In the genomic region with DNA sequence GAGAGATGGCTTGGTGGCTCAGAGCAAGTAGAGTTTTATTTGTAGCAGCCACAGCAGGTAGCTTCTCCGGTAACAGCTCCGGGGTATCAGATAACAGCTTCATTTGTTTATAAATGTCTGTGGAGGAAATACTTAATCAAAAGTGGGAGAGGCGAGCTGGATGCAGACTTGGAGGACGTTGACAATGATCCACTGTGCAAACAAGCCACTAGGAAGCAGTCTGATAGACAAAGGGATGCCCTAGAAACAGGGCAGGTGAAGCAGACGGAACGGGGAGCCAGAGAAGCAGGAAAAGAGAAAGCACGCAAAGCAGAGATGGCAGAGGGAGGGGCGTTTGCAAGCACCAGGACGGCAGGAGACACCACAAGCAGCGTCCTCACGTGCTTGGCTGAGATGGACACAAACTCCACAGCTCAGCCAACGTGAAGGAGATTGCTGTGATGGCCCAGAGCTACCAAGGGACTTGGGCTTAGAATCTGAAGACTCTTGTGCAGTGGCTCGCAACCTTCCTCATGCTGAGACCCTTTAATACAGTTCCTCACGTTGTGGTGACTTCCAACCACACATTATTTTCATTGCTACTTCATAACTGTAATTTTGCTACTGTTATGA, we compare ENCODE assay signal across 11 mouse cellular contexts. TPM values are rescaled to one million over a fixed set of nuclear protein-coding genes. Genes with fewer than 3 reads are reported as not detected.
DNase-seq lines count a peak whose midpoint lies in the region; ATAC-seq lines count a peak whose summit lies in the region.
"Had no signal": no experiment of that assay in that cellular context is flagged by ENCODE, and none has a peak within 500 bp of the region (broad histone marks: within the 10 kb centered on the region; RNA-seq: fewer than 3 reads in every experiment).

No protein-coding gene starts in this region.

- H3K9ac ChIP-seq in neural tube, embryonic 12.5 days = no peak overlapping the region
- H3K9ac ChIP-seq in intestine, embryonic 15.5 days = no peak overlapping the region
- no peak overlapping the region for H3K9ac ChIP-seq in stomach, embryonic 15.5 days
- H3K9ac ChIP-seq: liver, embryonic 13.5 days had no signal

- H3K4me2 ChIP-seq in neural tube, embryonic 12.5 days (replicated peaks) = peak overlapping the region; percentile 29
- H3K4me2 ChIP-seq in intestine, embryonic 15.5 days (replicated peaks) = peak overlapping the region; percentile 35
- H3K4me2 ChIP-seq in stomach, embryonic 15.5 days = peak overlapping the region; percentile 32
- H3K4me2 ChIP-seq: liver, embryonic 13.5 days had no signal

- 8% methylated on average over 14 of the region's 14 CpGs for WGBS in neural tube, embryonic 12.5 days
- WGBS in intestine, embryonic 15.5 days = 5% methylated on average over 14 of the region's 14 CpGs
- WGBS in stomach, embryonic 15.5 days = 7% methylated on average over 14 of the region's 14 CpGs

- no peak for ATAC-seq in neural tube, embryonic 12.5 days (ENCODE audit: low FRiP score, low read depth)
- ATAC-seq in intestine, embryonic 15.5 days = no peak
- ATAC-seq in stomach, embryonic 15.5 days (ENCODE audit: insufficient read depth, low FRiP score, low read depth) = no peak
- no peak for ATAC-seq in monocyte, adult 5-6 weeks (replicated peaks; ENCODE audit: insufficient number of reproducible peaks, low FRiP score, low TSS enrichment, poor library complexity, severe bottlenecking)

- no peak overlapping the region for H3K4me3 ChIP-seq in neural tube, embryonic 12.5 days
- no peak overlapping the region for H3K4me3 ChIP-seq in intestine, embryonic 15.5 days (replicated peaks)
- H3K4me3 ChIP-seq in stomach, embryonic 15.5 days (replicated peaks) = no peak overlapping the region
- H3K4me3 ChIP-seq: liver, embryonic 13.5 days had no signal

- H3K36me3 ChIP-seq in neural tube, embryonic 12.5 days = no peaks in the 10 kb centered on the region
- H3K36me3 ChIP-seq in intestine, embryonic 15.5 days = no peaks in the 10 kb centered on the region
- no peaks in the 10 kb centered on the region for H3K36me3 ChIP-seq in stomach, embryonic 15.5 days
- H3K36me3 ChIP-seq: liver, embryonic 13.5 days had no signal

- peak; percentile 15 for DNase-seq in embryo, embryonic 9.5 days (ENCODE audit: extremely low spot score)
- no peak for DNase-seq in embryo, embryonic 10.5 days (ENCODE audit: low spot score)
- DNase-seq in neural tube, embryonic 10.5 days (ENCODE audit: extremely low spot score, low spot score) = no peak
- no peak for DNase-seq in urinary bladder, postnatal 14 days (ENCODE audit: low spot score)
- DNase-seq: gastrocnemius, postnatal 36 days; liver, embryonic 13.5 days had no signal

- H3K27me3 ChIP-seq in neural tube, embryonic 12.5 days (replicated peaks) = peaks cover 27% of the 10 kb centered on the region
- H3K27me3 ChIP-seq in intestine, embryonic 15.5 days (replicated peaks) = peaks cover 11% of the 10 kb centered on the region
- H3K27me3 ChIP-seq in stomach, embryonic 15.5 days (replicated peaks) = peaks cover 12% of the 10 kb centered on the region; the same call in 1 of the 2 replicates

- H3K4me1 ChIP-seq in neural tube, embryonic 12.5 days = peaks cover 8% of the 10 kb centered on the region
- 0 out of 2 replicates have a peak, but pooled peaks cover 5% of the 10 kb centered on the region for H3K4me1 ChIP-seq in intestine, embryonic 15.5 days (replicated peaks)
- H3K4me1 ChIP-seq in stomach, embryonic 15.5 days = peaks cover 5% of the 10 kb centered on the region; the same call in 1 of the 2 replicates

- no peak overlapping the region; the same call in 1 of the 2 replicates for H3K27ac ChIP-seq in neural tube, embryonic 12.5 days
- no peak overlapping the region for H3K27ac ChIP-seq in intestine, embryonic 15.5 days
- no peak overlapping the region for H3K27ac ChIP-seq in stomach, embryonic 15.5 days
- H3K27ac ChIP-seq: liver, embryonic 13.5 days had no signal

- H3K9me3 ChIP-seq in neural tube, embryonic 12.5 days = no peaks in the 10 kb centered on the region
- no peaks in the 10 kb centered on the region for H3K9me3 ChIP-seq in intestine, embryonic 15.5 days
- no peaks in the 10 kb centered on the region for H3K9me3 ChIP-seq in stomach, embryonic 15.5 days
- H3K9me3 ChIP-seq: liver, embryonic 13.5 days had no signal

RNA-seq across cellular contexts. Expression of a gene that starts 21.3 kb away (rescaled TPM):
- polyA plus RNA-seq in neural tube, embryonic 12.5 days (2016; fragmentation: Nextera tagmentation; extraction: Ambion mirVana) = 2.7 and 3.1 TPM in 2 replicates
- polyA plus RNA-seq in intestine, embryonic 15.5 days (2015; fragmentation: Nextera tagmentation; extraction: Ambion mirVana) = 0.13 and 0.24 TPM in 2 replicates
- 0.14 and 0.34 TPM in 2 replicates for polyA plus RNA-seq in stomach, embryonic 15.5 days (2015; fragmentation: Nextera tagmentation; extraction: Ambion mirVana)
- not detected in 3 replicates for total RNA-seq in monocyte, adult 5-6 weeks (2017)
- total RNA-seq: gastrocnemius, postnatal 36 days had no signal
- polyA plus RNA-seq: C2C12 had no signal

RNA-seq across cellular contexts. Expression of a gene that starts 27.8 kb away (rescaled TPM):
- polyA plus RNA-seq in neural tube, embryonic 12.5 days (2016; fragmentation: Nextera tagmentation; extraction: Ambion mirVana) = not detected in 2 replicates
- not detected in 2 replicates for polyA plus RNA-seq in intestine, embryonic 15.5 days (2015; fragmentation: Nextera tagmentation; extraction: Ambion mirVana)
- 0.10 TPM in 1 of 2 replicates, not detected in the other for polyA plus RNA-seq in stomach, embryonic 15.5 days (2015; fragmentation: Nextera tagmentation; extraction: Ambion mirVana)
- total RNA-seq in monocyte, adult 5-6 weeks (2017) = not detected in 3 replicates
- total RNA-seq: gastrocnemius, postnatal 36 days had no signal
- polyA plus RNA-seq: C2C12; liver, embryonic 13.5 days had no signal
